Mouse (Mus musculus) G1E (cell line): ENCODE results near the gene Dstn.

Experiments
- CTCF ChIP-seq: IDR thresholded peaks from 2 replicates; pipeline ENCODE4 v1.5.1; 2012; ENCODE audit warnings: low read depth, low read length, inconsistent platforms, mixed read lengths
- POLR2AphosphoS5 ChIP-seq: IDR thresholded peaks from 2 replicates; pipeline ENCODE4 v1.6.1; 2012; ENCODE audit warnings: low read depth, low read length, inconsistent platforms; ENCODE audit not compliant: insufficient replicate concordance

DNA sequence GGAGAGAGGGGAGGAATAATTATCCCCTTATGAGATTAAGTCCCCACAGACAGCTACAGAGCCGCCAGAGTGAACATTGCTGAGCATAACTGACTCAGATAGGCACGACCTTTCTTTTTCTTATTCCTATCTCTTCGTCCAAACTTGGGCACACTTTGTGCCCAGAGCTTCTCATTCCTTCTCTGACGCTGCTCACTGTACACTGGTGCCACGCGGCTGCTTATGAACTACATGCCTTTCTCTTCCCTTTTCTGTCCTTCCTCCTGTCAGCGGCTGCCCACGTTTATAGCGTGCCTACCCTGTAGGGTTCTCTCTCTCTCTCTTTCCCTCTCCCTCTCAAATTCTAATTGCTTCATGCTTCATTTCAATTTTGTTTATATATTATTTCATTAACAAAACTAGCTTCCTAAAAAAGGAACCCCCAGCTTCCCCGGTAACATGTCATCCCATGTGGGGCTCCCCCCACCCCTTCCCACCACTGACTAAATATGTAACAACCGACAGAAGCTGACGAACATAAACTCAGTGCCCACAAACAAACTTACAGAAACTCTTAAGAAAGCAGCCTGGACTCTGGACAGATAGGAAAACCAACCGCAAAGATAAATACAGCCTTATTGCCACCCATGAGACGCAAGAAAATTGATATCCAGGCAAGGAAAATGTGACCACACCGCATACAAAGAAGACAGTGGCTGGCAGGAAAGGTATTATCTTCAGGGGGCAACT, 25.8 kb upstream of the Dstn start:
- no peak for TF ChIP-seq POLR2AphosphoS5
- TF ChIP-seq CTCF = no peak
